Mouse (Mus musculus) thymus, postnatal 10 days (tissue): ENCODE data around the gene Frmd4b.

Experiments
- DNase-seq, 2 experiments: peaks; one replicate each; pipeline ENCODE4 v3.0.0; 2021; ENCODE audit warnings: low spot score in 2 of 2

Frmd4b gene

DNA sequence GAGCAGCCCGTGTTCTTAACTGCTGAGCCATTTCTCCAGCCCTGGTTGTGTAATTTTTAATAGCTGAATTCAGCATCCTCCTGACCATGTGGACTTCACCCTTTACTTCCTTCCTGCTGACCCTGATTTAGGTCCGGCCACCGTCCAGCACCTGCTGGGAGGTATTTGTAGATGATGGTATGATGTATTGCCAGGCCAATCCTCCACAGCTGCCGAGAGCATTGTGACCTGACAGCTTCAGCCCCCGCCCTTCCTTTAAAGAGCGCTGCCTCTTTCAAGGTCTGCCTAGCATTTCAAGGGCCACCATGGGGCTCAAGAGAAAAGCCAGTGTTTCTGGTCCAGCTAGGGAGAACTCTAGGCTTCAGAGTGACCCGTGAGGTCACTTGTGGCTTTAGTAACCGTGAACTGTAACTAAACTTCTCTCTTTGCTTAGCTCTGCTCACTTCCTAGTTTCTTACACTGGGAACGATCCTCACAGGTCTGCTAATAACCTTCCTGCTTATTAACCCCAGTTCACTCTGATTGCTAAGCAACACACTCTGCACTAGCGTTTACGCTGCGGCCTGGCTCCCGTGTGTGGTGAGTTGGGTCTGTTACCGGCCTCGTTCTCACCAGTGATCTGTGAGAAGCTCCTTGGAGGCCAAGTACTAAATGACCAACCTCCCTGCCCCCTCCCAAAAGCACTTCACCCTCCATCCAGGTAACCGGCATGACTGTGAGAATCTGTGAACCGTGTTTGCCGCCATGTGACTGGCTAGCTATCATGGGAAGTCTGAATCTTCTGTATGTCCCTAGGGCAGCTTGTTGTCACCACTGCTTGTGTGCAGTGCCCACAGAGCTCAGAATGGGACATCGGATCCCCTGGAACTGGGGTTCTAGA, 138.1 kb downstream of the Frmd4b start:
- no peak for DNase-seq

- no peak for DNase-seq
Observed at GRCm38 (mm10) chr6:97473672-97474071, 143.7 kb downstream of the Frmd4b start.

- no peak for DNase-seq
Observed at GRCm38 (mm10) chr6:97472873-97473550, 144.3 kb downstream of the Frmd4b start.

DNA sequence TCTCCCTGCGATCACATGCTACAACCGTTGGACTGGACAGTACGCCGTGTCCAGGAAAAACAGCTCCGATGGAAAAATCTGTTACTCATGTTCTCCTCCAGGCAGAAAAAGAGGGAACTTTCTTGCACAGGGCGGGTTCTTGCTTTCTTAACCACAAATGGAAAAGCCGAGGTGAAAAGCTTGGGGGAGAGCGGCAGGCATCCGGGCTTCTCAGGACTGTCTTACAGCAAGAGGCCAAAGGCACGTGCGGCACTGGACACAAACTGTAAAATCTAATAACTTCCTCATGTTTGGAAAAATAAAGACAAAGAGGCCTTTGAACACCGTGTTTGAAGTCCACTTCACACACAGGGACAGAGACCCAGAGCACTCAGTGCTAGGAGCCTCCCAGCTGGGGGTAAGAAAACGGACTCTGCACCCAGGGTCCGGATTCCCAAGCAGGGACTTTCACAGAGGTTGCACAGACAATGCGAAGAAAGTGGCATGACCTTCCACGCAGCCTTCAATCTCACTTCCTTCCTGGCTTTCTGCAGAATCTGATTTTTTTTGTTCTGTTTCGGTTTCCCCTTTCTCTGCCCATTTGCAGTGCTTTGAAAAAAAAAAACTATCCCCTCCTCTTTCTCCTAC, 153.3 kb downstream of the Frmd4b start:
- no peak for DNase-seq

DNA sequence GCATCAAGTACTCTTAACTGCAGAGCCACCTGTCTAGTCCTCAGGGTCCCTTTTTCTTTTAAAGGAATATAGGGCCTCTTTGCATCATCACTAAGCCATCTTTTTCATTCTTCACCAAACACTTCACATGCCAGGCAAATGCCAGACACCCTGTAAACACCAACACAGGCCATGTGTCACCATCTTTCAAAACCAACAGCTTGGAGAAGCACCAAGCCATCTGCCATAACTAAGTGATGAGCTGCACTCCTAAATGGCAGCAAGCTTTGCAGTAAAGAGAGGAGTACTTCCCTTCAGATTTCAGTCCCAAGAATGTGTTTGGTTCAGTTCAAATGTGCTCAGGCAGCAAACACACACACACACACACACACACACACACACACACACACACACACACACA, 154.9 kb downstream of the Frmd4b start:
- DNase-seq: no peak

GRCm38 (mm10) chr6:97459112-97459511, 158.2 kb downstream of the Frmd4b start:
- DNase-seq: no peak

DNA sequence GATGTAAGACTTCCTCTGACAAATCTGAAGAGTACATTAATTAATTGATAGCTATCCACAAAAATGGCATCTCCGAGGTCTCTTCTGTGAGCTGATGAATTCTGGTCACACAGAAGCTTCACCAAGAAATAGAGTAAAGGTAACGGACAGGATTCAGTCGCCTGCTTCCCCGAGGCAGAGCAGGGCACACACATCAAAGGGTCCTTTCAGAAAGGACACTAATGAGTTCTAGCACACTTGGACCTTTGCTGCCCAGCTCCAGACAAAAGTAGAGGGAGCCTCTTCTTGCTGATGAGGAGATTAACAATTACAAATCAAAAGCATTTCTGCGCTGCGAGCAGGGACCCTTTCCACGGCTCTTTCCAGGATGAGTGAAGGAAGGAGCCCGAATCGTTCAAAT, 159.0 kb downstream of the Frmd4b start:
- no peak for DNase-seq

DNA sequence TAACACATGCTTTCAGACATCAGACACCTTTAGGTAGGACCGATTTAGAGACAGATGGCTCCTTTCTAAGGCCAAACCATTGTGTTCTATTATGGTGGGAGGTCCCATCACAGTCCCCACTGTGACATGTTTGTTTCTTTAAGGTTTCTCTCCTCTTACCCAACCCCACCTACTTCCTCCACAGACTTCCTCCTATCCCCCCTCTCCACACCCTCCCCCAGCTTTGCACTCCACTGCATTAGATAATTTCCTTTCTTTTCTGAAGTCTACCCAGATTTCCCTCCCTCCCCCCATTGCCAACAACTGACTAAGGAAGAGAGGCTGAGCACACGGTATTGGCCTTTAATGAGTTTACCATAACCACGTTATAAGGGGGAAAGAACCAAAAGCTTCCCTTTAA, 159.4 kb downstream of the Frmd4b start:
- DNase-seq: no peak

DNA sequence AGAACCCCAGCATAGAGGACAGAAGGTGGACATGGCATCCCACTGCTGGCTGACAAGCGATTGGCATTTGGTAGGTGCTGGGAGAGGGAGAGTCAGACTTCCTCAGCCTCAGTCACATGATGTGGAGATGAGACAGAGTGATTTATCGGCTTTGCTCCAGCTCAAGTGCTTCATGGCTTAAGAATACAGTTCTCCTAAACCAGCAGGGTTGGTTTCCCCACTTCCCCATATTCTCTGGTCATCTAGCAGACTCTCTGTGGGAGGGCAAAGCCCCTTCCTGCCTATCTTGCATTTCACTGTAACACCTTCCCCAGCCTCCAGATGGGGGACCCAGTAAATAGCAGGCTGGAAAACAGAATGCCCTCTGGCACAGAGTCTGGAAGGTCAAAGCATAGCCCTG, 160.1 kb downstream of the Frmd4b start:
- DNase-seq: no peak

DNA sequence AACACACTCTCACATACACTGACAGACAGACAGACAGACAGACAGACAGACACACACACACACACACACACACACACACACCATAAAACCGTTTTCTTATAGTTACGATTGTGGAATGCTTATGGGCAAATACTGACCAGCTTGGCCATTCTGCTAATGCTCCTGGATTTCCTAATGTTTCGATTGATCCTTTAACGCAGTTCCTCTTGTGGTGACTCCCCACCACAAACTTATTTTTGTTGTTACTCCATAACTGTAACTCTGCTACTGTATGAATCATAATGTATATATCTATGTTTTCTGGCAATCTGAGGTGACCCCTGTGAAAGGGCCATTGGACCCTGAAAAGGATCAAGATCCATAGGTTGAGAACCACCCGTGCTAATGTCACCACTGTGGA, 165.1 kb downstream of the Frmd4b start:
- no peak for DNase-seq

GRCm38 (mm10) chr6:97449806-97450205, 167.5 kb downstream of the Frmd4b start:
- no peak for DNase-seq

GRCm38 (mm10) chr6:97447020-97447419, 170.3 kb downstream of the Frmd4b start:
- DNase-seq: no peak

DNA sequence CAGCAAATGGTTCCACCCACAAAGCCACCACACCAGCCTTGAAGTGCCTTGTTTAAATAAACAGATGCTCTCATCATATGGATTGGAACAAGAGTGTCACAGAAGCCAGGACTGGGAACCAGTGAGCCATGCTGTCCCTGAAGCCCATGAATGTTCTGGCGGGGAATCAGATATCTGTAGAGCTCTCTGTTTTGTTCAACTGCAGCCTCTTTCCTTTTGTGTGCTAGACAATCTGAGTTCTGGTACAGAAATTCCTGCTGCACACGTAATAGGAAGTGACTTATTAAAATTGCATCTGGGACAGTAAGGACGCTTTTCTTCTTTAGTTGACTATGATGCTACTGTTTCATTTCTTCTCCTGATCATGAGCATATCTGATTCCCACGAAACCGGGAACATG, 173.2 kb downstream of the Frmd4b start:
- DNase-seq: no peak

DNA sequence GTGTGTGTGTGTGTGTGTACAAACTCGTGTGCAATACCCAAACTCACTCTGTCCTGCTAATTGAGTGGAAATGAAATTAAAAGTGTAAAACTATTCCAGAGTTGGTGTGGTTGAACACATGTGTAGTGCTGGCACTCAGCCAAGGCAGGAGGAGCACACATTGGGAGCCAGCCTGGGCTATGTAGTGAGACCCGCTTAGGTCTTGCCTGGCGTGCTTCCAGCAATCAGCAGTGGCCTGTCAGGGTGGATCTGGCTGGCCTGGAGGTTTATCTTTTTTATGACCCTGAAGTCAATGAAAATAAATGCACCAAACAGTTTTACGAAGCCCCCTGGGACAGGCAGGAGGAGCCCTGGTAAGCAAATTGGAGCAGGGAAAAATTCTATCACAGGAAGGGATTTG, 173.8 kb downstream of the Frmd4b start:
- DNase-seq: no peak

GRCm38 (mm10) chr6:97441357-97441756, 176.0 kb downstream of the Frmd4b start:
- no peak for DNase-seq

DNA sequence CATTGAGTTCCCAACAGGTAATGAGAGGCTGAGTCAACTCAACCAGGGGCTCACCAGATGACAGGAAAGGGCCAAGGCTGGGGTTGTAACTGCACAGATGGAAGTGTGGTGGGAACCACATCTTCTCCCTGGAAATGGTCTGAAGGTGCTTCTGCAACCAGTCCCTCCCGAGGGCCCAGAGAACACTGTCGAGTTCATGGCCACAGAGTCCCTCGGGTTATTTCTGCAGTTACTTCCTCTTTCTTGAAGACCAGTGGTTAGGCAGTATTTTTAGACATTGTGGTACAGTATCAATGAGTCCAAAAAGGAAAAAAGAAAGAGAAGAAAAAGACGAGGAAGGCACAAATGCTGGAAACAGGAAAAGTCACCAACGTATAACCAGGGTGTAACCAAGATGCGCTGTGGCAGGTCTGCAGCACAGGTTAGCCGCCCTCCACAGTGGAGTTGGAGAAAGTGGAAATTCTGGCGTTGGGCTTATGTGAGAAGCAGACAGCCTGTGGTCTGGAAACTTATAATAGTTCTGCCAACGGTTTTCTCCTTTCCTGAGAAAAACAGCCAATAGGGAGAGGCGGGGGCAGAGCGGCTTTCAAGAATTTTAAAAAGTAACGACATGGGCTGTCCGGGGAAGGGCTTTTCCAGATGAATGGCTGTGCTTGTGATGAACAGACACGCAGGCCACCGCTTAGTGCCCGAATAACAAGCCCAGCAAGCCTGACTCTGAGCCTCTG, 178.3 kb downstream of the Frmd4b start:
- DNase-seq: no peak

DNA sequence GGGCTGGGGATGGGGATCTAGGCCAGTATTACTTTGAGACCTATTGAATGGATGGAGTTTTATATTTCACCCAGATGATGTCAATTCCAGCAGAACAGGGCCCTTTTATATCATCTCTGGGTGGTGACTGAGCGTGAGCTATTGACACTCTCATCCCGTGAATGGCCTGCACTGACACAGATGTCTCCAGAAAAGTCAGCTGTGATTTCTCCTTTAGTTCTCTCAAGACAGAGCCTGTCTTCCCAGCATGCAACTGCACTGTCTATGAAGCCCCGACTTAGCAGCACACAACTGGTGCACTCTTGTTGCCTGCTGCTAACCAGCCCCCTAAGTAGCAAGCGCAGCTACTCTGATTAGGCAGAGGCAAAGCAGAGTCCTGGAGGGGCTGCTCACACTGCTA, 182.6 kb downstream of the Frmd4b start:
- no peak for DNase-seq

GRCm38 (mm10) chr6:97431309-97432004, 185.9 kb downstream of the Frmd4b start:
- no peak for DNase-seq

DNA sequence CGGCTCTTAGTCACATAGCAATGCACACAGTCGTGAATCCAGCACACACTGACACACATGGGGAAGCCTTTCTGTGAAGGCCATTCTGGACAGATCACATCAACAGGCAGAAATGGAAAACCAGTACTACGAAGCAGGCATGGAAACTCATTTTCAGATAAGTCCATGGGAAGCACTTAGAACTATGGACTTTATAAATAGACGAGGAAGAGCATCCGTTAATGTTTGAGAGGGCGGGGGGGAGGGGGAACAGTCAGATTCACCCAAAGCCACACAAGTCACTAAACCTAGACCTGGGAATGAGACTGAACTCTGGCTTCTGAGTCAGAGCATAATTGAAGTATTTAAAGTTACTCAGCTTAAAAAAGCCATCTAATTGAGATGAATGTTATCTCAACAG, 186.8 kb downstream of the Frmd4b start:
- DNase-seq: no peak

DNA sequence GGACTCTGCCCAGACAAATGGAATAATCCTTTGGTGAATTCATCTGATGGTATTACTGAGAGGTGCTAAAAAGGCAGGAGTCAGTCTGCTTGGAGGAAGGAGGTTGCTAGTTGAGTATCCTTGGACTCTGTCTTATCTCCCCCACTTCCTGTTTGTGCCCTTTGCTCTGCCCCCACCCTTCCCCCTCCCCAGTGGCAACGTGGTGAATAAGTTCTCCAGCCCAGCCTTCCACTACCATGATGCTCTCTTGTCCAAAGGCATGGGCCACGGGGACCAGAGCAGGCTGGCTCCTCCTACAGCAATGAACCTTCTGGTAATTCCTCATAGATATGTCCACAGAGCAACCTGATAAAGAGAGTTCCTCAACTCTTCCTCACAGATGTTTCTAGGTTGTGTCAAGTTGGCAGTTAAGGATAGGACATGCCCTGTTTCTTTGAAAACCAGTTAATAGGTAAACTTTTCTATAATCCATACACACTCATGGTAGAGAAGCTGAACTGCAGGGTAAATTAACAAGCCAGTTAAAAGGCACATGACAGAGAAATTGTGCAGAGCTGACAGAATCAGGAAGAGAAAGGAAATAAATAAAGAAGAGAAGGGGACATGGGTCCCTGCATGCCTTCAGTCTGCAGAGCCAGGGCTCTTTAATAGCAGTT, 187.5 kb downstream of the Frmd4b start:
- no peak for DNase-seq
